ENCODE assay signal across 9 mouse cellular contexts in genomic region chr2:28592809-28593208, GRCm38 (mm10). TPM values are rescaled to one million over a fixed set of nuclear protein-coding genes. Genes with fewer than 3 reads are reported as not detected.
A peak's percentile ranks its signal among the peaks of the same experiment; 100 is the strongest.
DNase-seq lines count a peak whose midpoint lies in the region; ATAC-seq lines count a peak whose summit lies in the region.
"Had no signal": no experiment of that assay in that cellular context is flagged by ENCODE, and none has a peak within 500 bp of the region (broad histone marks: within the 10 kb centered on the region; RNA-seq: fewer than 3 reads in every experiment).

No protein-coding gene starts in this region.

- no peaks in the 10 kb centered on the region for H3K36me3 ChIP-seq in embryonic facial prominence, embryonic 10.5 days (replicated peaks)

- H3K27me3 ChIP-seq in embryonic facial prominence, embryonic 10.5 days (replicated peaks; ENCODE audit: low read depth, poor library complexity, severe bottlenecking): peaks cover 13% of the 10 kb centered on the region; the same call in 1 of the 2 replicates

- 7% methylated on average over 15 of the region's 15 CpGs for WGBS in embryonic facial prominence, embryonic 10.5 days

- intact Hi-C loops in left cerebral cortex, postnatal 4 days (cut with DNase I): no loop called here
- intact Hi-C loops in left cerebral cortex, postnatal 36 days (cut with DNase I): loop anchor here (2.0 kb wide), 1 partner anchor 30 kb away; no protein-coding TSS in a partner anchor

- peak; percentile 63 to 64; a peak in 2 of 4 replicates for ATAC-seq in hematopoietic stem cell, adult 5-6 weeks (replicated peaks in 1 of 2; ENCODE audit: insufficient read depth in 1 of 2, low FRiP score in 2 of 2, low TSS enrichment in 1 of 2, low read depth in 1 of 2, poor library complexity in 2 of 2, severe bottlenecking in 2 of 2)

- no peaks in the 10 kb centered on the region for H3K9me3 ChIP-seq in embryonic facial prominence, embryonic 10.5 days

- peaks cover 2% of the 10 kb centered on the region; the same call in 1 of the 2 replicates for H3K4me1 ChIP-seq in embryonic facial prominence, embryonic 10.5 days

- H3K27ac ChIP-seq in embryonic facial prominence, embryonic 10.5 days (replicated peaks): no peak overlapping the region

- peak; percentile 73 for DNase-seq in left cerebral cortex, postnatal 4 days
- DNase-seq in left cerebral cortex, postnatal 36 days (ENCODE audit: low spot score in 2 of 2): no peak
- peak; percentile 26 for DNase-seq in adrenal gland, adult 8-10 months
- peak; percentile 73 for DNase-seq in embryonic facial prominence, embryonic 10.5 days (ENCODE audit: low spot score)
- DNase-seq in lung, adult 18-20 months: peak; percentile 59 to 66
- peak; percentile 81 for DNase-seq in retina, embryonic 14.5 days (ENCODE audit: low spot score)
- peak; percentile 56 for DNase-seq in yolk sac, embryonic 10.5 days (ENCODE audit: low spot score)

- H3K4me3 ChIP-seq in embryonic facial prominence, embryonic 10.5 days: no peak overlapping the region

RNA-seq across cellular contexts. Expression of gene Gtf3c5, which starts 9.3 kb away (rescaled TPM):
- 10 to 100 TPM; 26.6 to 27.8 TPM for total RNA-seq in left cerebral cortex, postnatal 4 days (2021)
- total RNA-seq in left cerebral cortex, postnatal 36 days (2021): 10 to 100 TPM; 17.9 to 18.6 TPM
- 10 to 100 TPM; 21.4 to 26.3 (median 23.4) TPM for total RNA-seq in adrenal gland, adult 8-10 months (2022)
- 57.9 and 61.4 TPM in 2 replicates for polyA plus RNA-seq in embryonic facial prominence, embryonic 10.5 days (2016; fragmentation: Nextera tagmentation; extraction: Ambion mirVana)
- total RNA-seq in hematopoietic stem cell, adult 5-6 weeks (2017): 15.8 and 31.2 TPM in 2 replicates

RNA-seq across cellular contexts. Expression of gene Gfi1b, which starts 29.0 kb away (rescaled TPM):
- total RNA-seq in left cerebral cortex, postnatal 4 days (2021): not detected
- not detected for total RNA-seq in left cerebral cortex, postnatal 36 days (2021)
- not detected for total RNA-seq in adrenal gland, adult 8-10 months (2022)
- 2.7 and 3.9 TPM in 2 replicates for polyA plus RNA-seq in embryonic facial prominence, embryonic 10.5 days (2016; fragmentation: Nextera tagmentation; extraction: Ambion mirVana)
- total RNA-seq in hematopoietic stem cell, adult 5-6 weeks (2017): 16.4 and 23.5 TPM in 2 replicates
- polyA plus RNA-seq: neural tube, embryonic 14.5 days had no signal

RNA-seq across cellular contexts. Expression of gene Cel, which starts 29.6 kb away (rescaled TPM):
- not detected for total RNA-seq in left cerebral cortex, postnatal 4 days (2021)
- total RNA-seq in left cerebral cortex, postnatal 36 days (2021): not detected
- total RNA-seq in adrenal gland, adult 8-10 months (2022): not detected
- not detected in 2 replicates for polyA plus RNA-seq in embryonic facial prominence, embryonic 10.5 days (2016; fragmentation: Nextera tagmentation; extraction: Ambion mirVana)
- total RNA-seq in hematopoietic stem cell, adult 5-6 weeks (2017): not detected in 2 replicates
- polyA plus RNA-seq: neural tube, embryonic 14.5 days had no signal

RNA-seq across cellular contexts. Expression of gene Tsc1, which starts 48.2 kb away (rescaled TPM):
- 10 to 100 TPM; 56.9 to 58.6 TPM for total RNA-seq in left cerebral cortex, postnatal 4 days (2021)
- 10 to 100 TPM; 48.4 to 60.7 TPM for total RNA-seq in left cerebral cortex, postnatal 36 days (2021)
- total RNA-seq in adrenal gland, adult 8-10 months (2022): 10 to 100 TPM; 20.0 to 30.8 (median 25.2) TPM
- 21.4 and 23.5 TPM in 2 replicates for polyA plus RNA-seq in embryonic facial prominence, embryonic 10.5 days (2016; fragmentation: Nextera tagmentation; extraction: Ambion mirVana)
- 22.8 and 23.5 TPM in 2 replicates for total RNA-seq in hematopoietic stem cell, adult 5-6 weeks (2017)

Comparison
In these comparisons a context has a peak if more than half of its experiments do, and no peak if none do; other contexts are left out.
1. DNase-seq: peak in left cerebral cortex, postnatal 4 days (single experiment), adrenal gland, adult 8-10 months (single experiment), embryonic facial prominence, embryonic 10.5 days (single experiment), lung, adult 18-20 months (2 of 2), retina, embryonic 14.5 days (single experiment) and yolk sac, embryonic 10.5 days (single experiment); none in left cerebral cortex, postnatal 36 days (0 of 2).
2. RNA of gene Gfi1b, which starts 29.0 kb away (total RNA-seq): 16.4 to 23.5 TPM in hematopoietic stem cell, adult 5-6 weeks; not detected in adrenal gland, adult 8-10 months, not detected in left cerebral cortex, postnatal 4 days and not detected in left cerebral cortex, postnatal 36 days; every median in the first group is over 10 times any median in the second.